Mouse (Mus musculus) thymus, adult 18-20 months (tissue): Measurements from ENCODE around the gene Tor1b.
"Not testable (repeated sequence)": the region's sequence is repeated elsewhere in the genome, so short reads cannot be mapped to it uniquely, and the experiment has no call there.

Source experiments
- DNase-seq, 2 experiments: peaks; one replicate each; pipeline ENCODE4 v3.0.0; 2022; ENCODE audit warnings: mixed read lengths in 2 of 2

Tor1b gene

GRCm38 (mm10) chr2:30952824-30953490, at the start of gene Tor1b:
Gene Tor1b, plus strand, starts transcription at chr2:30952959.
- peak; percentile 73 to 80 for DNase-seq

GRCm38 (mm10) chr2:30904231-30904630, 48.5 kb upstream of the Tor1b start:
- no peak for DNase-seq

GRCm38 (mm10) chr2:30904991-30905390, 47.8 kb upstream of the Tor1b start:
- DNase-seq = no peak

- no peak for DNase-seq
These were observed 46.9 kb upstream of the Tor1b start for GRCm38 (mm10) chr2:30905906-30906305.

GRCm38 (mm10) chr2:30906641-30907040, 46.1 kb upstream of the Tor1b start:
- DNase-seq = no peak

GRCm38 (mm10) chr2:30912291-30912773, 40.4 kb upstream of the Tor1b start:
- no peak for DNase-seq

- no peak for DNase-seq
These were observed 39.7 kb upstream of the Tor1b start for GRCm38 (mm10) chr2:30913022-30913421.

GRCm38 (mm10) chr2:30914836-30915235, 37.9 kb upstream of the Tor1b start:
- DNase-seq = no peak

GRCm38 (mm10) chr2:30915376-30915775, 37.4 kb upstream of the Tor1b start:
- DNase-seq = no peak

GRCm38 (mm10) chr2:30915933-30916332, 36.8 kb upstream of the Tor1b start:
- DNase-seq = not testable (repeated sequence)

GRCm38 (mm10) chr2:30917649-30918048, 35.1 kb upstream of the Tor1b start:
- no peak for DNase-seq

GRCm38 (mm10) chr2:30918126-30918525, 34.6 kb upstream of the Tor1b start:
- DNase-seq = no peak

- no peak for DNase-seq
These were observed 33.9 kb upstream of the Tor1b start for GRCm38 (mm10) chr2:30918780-30919329.

- DNase-seq = no peak
These were observed 32.5 kb upstream of the Tor1b start for GRCm38 (mm10) chr2:30920216-30920615.

GRCm38 (mm10) chr2:30923099-30923498, 29.7 kb upstream of the Tor1b start:
- no peak for DNase-seq

GRCm38 (mm10) chr2:30925181-30925580, 27.6 kb upstream of the Tor1b start:
- DNase-seq = no peak

GRCm38 (mm10) chr2:30926381-30926780, 26.4 kb upstream of the Tor1b start:
- no peak for DNase-seq

GRCm38 (mm10) chr2:30927151-30927781, 25.5 kb upstream of the Tor1b start:
- no peak for DNase-seq

GRCm38 (mm10) chr2:30927844-30928628, 24.7 kb upstream of the Tor1b start:
- peak; percentile 26 to 31 for DNase-seq

- DNase-seq = no peak
These were observed 23.8 kb upstream of the Tor1b start for GRCm38 (mm10) chr2:30928893-30929482.

GRCm38 (mm10) chr2:30929483-30930045, 23.2 kb upstream of the Tor1b start, which contains the start of gene Ptges:
Gene Ptges, minus strand, starts transcription at chr2:30929863.
- peak in 1 of 2 experiments; percentile 24 for DNase-seq

- DNase-seq = not testable (repeated sequence)
These were observed 21.9 kb upstream of the Tor1b start for GRCm38 (mm10) chr2:30930846-30931245.
